Mouse (Mus musculus): ENCODE measurements around the gene Gm42906.

The Gm42906 gene

GRCm38 (mm10) chr5:151396119-151396518 is 31.8 kb downstream of the Gm42906 start:
- DNase-seq (ENCODE audit: extremely low read depth, low read depth, low spot score): no peak

GRCm38 (mm10) chr5:151394690-151395089 is 33.3 kb downstream of the Gm42906 start:
- DNase-seq (ENCODE audit: extremely low read depth, low read depth, low spot score): no peak

DNA sequence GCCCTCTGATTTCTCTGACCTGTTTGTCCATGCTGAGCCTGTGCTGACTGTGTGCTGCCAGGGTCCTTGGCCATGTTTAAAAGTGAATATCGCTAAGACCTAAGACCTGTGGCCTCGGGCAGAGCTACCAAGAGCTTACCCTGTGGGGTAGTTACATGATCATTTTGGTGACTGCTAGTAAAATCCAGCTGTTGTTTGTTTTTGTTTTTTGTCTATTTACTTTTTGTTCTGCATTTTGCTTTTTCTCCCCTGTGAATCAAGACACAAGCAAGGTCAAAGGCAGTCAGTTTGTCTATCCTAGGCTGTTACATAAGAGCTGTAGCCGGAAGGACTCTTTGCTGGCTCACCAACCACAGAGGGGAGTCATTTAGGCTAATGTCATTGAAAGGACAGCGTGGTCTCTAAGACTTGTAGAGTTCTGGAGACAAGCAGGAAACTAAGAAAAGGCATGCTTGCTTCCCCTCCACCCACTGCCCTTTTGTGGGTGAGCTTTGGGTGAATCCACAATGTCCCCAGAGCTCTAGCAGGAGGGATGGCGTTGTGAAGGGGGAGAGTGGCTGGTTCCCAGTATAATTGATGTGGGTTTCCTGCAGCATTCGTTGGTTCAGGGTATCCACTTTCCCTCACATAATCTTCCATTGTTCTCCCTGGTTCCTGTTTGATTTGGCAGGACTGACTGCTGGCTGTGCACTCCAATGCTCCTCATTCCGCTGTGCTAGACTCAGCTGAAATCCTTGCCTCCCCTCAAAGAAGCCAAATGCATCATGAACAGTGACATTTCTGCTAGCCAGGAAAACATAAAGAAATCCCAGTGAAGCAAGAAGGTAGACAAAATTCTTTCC is 33.9 kb downstream of the Gm42906 start:
- DNase-seq (ENCODE audit: extremely low read depth, low read depth, low spot score): no peak

- no peak for DNase-seq (ENCODE audit: extremely low read depth, low read depth, low spot score)
Measured at GRCm38 (mm10) chr5:151389827-151390226, 38.1 kb downstream of the Gm42906 start.

GRCm38 (mm10) chr5:151379896-151380295 is 48.1 kb downstream of the Gm42906 start:
- no peak for DNase-seq (ENCODE audit: extremely low read depth, low read depth, low spot score)

DNA sequence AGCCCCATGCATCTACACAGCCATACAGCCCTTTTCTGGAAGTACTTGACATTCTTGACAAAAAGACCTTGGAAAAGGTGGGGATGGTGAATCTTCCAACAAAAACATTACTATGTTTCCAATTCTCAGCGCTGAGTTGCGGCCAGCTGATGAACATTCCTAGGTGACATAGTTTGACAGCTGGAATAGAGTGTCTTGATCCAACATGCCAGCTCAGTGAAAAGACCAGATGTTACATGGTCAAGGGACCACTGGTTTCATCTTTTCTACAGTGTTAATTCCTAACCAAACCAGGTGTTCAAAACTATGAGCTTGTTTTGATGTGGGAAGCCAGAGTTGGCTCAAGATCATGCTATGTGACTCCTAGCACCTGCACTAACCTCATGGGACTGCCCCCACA is 48.8 kb downstream of the Gm42906 start:
- DNase-seq (ENCODE audit: extremely low read depth, low read depth, low spot score): no peak

- DNase-seq (ENCODE audit: extremely low read depth, low read depth, low spot score): no peak
Measured at GRCm38 (mm10) chr5:151376931-151377330, 51.0 kb downstream of the Gm42906 start.

DNA sequence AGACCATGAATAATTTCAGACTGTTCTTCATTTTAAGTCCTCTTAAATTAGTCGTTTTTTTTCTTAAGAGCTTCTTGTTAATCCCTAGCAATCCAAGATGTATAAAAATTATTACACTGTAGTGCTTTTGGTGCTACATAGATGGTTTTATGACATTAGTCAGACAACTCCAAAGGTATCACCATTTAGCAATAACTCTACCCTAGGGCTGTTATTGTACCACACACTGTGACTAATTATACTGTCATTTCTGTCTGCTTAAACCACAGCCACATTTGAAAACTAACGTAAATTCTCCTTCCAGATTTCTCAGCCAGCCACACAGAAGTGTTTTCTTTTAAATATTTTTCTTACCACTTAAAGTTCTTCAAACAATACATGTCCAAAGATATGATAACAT is 53.1 kb downstream of the Gm42906 start:
- no peak for DNase-seq (ENCODE audit: extremely low read depth, low read depth, low spot score)

GRCm38 (mm10) chr5:151371130-151371529 is 56.8 kb downstream of the Gm42906 start:
- DNase-seq (ENCODE audit: extremely low read depth, low read depth, low spot score): no peak

DNA sequence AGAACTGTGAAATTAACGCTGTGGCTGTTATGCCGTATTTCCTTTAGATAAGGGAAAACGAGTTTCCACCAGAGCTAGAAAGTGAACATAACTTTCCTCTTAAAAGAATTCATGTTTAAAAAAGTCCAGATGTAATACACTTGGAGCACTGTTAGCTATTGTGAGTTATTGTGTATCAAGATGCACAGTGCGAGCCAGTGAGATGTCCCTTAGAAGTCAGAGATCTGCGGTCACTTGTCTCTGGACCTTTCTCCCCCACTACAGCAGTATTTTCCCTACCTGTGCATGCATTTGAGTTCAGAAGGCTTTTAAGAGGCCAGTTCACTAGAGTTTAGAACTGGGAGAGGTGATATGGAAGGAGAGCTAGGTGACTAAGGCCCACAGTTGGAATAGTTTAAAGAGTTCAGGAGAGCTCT is 58.6 kb downstream of the Gm42906 start:
- DNase-seq (ENCODE audit: extremely low read depth, low read depth, low spot score): no peak

DNA sequence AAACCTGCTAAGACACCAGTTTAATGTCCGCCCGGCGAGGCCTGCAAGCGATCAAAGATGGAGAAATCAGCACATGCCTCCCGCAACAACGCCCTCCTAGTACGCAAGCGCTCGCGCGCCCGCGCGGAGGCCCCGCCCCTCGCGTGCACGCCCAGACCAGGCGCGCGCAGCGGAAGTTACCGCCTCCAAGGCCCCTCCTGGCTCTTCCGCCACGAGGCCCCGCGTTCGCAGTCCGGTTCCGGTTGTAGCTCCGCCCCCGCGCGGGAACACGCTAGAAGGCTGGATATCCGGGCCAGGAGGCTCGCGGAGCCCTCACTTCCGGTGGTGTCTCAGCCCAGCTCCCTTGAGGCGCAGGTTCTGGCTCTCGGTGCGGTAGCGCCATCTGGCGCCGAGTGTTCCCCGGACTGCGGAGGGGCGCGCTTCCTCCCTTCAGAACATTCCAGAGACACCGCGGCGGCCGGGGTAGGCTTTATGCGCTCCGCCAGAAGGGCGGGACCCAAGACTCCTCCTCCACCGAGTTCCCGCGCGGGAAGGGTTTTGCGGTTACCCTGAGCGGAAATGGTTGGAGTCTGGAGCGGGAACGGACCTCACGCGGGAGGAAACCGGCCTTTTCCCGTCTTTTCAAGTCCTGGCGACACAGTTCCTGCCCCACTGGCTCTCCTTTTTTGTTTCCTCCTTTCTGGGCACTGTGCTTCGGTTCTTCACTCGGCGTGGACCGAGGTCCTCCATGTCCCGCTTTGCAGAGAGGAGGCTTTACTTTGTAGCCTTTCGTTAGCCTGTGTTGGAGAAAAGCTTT is 59.4 kb downstream of the Gm42906 start:
- DNase-seq (ENCODE audit: extremely low read depth, low read depth, low spot score): peak; percentile 78

- DNase-seq (ENCODE audit: extremely low read depth, low read depth, low spot score): no peak
Measured at GRCm38 (mm10) chr5:151367881-151368394, 60.0 kb downstream of the Gm42906 start.

- DNase-seq (ENCODE audit: extremely low read depth, low read depth, low spot score): no peak
Measured at GRCm38 (mm10) chr5:151367317-151367716, 60.6 kb downstream of the Gm42906 start.

DNA sequence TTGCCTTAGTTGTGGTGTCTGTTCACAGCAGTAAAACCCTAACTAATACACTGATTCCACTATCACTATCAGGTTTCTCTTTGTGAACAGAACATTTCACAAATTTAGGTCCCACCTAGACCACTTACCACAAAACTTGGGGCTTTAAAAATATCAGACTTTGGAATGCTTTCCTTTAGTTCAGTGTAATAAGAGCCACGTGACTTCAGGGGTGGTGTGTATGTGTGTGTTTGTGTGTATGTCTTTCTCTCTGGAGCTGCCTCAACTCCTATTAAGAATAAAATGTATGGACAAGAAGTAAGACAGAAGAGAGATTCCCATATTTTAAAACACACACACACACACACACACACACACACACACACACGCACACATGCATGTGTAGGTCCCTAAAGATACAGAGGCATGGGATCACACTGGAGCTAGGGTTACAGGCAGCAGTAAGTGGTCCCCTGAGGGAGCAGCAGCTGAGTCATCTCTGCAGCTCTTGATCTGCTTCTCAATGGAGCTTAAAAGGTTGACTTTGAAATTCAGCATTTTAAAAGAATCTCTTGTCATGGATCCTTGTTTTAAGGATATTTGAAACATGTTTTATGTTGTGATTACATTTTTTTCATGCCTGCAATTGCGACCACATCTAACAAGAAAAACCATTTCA is 64.5 kb downstream of the Gm42906 start:
- DNase-seq (ENCODE audit: extremely low read depth, low read depth, low spot score): no peak

DNA sequence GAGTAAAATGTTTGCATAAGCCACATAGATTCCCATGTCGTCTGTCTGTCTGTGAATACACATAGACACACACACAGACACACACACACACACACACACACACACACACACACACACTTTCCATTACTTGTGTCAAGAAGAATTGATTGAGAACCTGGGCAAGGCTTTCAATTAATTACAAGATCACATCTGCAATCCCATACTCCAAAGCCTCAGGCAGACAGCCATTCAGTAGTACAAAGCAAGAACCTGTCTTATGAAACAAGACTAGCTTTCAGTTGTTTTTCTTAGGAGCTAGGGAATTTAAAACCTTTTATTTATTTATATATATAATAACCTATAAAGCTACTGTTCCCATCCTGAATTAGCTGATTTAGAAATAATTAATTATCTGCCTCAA is 78.3 kb downstream of the Gm42906 start:
- DNase-seq (ENCODE audit: extremely low read depth, low read depth, low spot score): peak; percentile 81

- DNase-seq (ENCODE audit: extremely low read depth, low read depth, low spot score): peak; percentile 78
Measured at GRCm38 (mm10) chr5:151348418-151348817, 79.5 kb downstream of the Gm42906 start.

DNA sequence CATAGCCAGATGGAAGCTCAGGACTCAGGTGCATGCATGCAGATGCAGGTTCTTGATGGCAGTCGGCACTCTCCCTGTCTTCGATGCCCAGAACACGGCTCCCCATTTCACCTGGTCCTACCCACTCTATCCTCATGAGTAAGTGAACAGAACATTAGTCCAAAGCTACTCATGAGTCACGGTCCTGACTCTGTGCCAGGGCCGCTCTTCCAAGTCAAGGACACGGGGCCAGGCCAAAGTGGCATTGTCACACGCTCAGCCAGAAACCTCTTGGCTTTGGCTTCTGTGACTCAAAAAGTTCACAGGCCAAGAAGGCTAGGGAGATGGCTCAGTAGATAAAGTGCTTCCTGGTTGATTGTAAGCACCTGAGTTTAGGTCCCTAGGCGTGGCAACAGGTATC is 81.3 kb downstream of the Gm42906 start:
- peak; percentile 95 for DNase-seq (ENCODE audit: extremely low read depth, low read depth, low spot score)

GRCm38 (mm10) chr5:151344737-151345136 is 83.2 kb downstream of the Gm42906 start:
- no peak for DNase-seq (ENCODE audit: extremely low read depth, low read depth, low spot score)

DNA sequence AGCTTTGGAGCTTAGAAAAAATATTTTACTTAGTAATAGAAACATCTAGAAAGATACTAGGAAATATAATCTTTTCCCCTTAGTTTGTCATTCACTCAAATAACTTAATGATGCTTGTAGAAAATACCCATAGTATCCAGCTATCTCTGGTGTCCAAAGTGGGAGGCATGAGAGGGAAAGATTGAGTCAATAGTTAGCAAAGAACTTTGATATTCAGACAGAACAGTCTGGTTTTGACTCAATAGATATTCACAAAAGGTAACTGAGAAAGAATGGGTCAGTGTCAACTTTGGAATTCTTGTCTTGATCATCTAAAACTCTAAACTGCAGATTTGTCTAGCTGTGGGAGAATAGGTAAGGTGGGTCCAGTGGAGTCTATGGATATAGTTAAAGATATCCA is 94.3 kb downstream of the Gm42906 start:
- no peak for DNase-seq (ENCODE audit: extremely low read depth, low read depth, low spot score)

DNA sequence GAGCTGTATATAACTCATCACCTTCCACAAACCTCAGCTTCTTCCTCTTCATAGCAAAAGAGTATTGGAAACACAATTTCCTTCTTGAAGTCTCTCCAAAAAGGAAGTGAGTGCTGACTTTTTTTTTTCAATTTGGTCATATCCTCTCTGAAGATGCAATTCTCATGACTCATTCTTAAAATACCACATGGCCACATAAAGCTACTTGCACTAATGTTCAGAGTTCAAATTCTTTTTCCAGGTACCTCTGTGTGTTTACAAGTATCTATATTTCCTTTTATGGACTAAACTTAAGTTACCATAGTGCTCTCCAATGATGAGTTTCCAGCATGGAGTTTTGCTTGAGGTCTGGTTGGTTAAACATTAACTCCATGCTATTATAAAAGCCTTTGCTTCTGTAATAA is 94.8 kb downstream of the Gm42906 start:
- no peak for DNase-seq (ENCODE audit: extremely low read depth, low read depth, low spot score)

DNA sequence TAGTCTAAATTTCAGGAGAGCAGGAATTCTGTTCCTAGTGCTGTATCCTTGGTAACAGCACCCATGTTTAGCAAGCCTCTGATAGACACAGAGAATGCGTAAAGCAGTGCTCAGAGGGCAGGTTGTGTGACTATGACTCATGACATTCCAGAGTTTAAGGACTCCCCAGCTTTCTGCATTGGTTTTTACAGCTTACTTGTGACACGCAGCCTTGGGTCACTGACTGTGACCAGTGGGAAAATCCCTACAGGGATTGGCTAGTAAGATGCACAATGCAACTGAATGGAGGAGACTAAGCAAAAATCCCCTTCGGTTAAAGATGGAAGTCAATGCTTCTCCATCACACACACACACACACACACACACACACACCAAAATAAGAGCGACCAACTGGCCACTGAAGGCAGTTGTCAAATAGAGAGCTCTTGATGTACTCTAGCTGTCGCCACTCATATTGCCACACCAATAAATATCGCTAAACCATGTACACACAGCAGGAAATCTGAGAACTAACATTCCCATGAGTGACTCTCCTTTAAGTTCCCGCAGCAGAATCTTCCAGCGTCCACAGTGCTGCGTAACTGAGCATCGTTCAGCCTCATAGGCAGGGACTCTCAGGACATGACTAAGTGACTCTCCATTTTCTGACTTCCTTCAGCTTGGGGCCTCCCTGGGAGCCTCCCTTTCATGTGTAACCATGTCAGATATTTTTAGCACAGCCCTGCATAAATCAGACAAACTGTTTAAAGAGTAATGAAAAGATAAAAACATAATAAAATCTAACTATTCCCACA is 112.0 kb downstream of the Gm42906 start:
- no peak for DNase-seq (ENCODE audit: extremely low read depth, low read depth, low spot score)

Measured in fat pad, adult 2 months (tissue).